Mouse (Mus musculus): Measurements from ENCODE around the gene Cit. TPM values are rescaled to one million over a fixed set of nuclear protein-coding genes. Genes with fewer than 3 reads are reported as not detected.

The Cit gene
- total RNA-seq, 2 experiments from 2014 or later, result 7.8 to 11.4 TPM

GRCm38 (mm10) chr5:116042241-116042640, 197.2 kb downstream of the Cit start:
- no peak for DNase-seq

DNA sequence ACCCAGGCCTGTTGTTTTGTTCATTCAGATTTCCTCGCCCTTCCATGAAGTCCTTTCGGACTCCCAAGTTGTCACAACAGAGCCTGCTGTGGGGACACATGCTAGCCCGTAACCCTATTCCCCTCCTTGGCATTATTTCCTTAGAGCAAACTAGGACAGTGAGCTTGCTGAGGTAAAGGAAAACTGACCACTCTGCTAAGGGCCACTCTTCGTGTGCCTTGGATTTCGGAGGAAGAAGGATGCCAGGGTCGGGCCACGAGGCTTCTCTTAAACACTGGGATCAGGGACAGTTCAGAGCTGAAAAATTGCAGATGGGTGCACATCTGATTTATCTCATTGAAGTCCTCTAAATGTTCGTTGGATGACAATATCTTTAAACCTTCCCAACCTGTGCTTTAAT, 200.5 kb downstream of the Cit start:
- DNase-seq, result no peak

GRCm38 (mm10) chr5:116046246-116046645, 201.2 kb downstream of the Cit start:
- DNase-seq, result no peak

DNA sequence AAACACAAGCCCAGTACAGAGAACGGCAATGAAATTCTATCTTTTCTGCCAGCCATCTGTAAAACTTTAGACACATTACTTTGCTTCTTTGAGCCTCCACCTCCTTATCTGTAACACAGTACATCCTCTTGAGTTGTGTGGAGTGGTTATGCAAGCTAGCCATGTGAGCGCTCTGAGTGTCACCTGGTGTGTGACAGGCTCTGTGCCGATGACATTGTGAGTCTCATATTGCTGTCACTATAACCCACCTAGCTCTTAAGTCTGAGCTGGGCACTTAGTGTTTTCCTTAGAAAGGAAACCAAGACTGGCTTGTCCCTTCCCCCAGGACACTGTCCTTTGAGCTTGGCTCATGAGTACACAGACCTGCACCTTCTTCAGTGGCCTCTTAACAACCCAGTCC, 203.2 kb downstream of the Cit start:
- no peak for DNase-seq

- DNase-seq, result no peak
Observed at GRCm38 (mm10) chr5:116049821-116050220, 204.7 kb downstream of the Cit start.

DNA sequence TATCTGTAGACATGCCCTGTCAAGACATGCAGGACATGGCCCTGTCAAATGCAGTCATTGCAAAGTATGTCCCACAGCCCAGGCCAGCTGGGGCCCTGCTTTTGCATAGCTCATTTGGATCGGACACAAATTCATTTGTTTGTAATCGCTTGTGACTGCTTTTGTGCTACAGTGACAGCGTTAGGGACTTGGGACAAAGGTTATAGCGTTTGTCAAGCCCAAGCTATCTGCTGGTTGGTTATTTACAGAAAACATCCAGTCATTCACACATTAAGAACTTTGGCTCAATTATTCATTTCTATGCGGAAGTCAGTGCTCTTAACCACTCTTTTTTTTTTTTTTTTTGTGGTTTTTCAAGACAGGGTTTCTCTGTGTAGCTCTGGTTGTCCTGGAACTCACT, 207.1 kb downstream of the Cit start:
- no peak for DNase-seq

DNA sequence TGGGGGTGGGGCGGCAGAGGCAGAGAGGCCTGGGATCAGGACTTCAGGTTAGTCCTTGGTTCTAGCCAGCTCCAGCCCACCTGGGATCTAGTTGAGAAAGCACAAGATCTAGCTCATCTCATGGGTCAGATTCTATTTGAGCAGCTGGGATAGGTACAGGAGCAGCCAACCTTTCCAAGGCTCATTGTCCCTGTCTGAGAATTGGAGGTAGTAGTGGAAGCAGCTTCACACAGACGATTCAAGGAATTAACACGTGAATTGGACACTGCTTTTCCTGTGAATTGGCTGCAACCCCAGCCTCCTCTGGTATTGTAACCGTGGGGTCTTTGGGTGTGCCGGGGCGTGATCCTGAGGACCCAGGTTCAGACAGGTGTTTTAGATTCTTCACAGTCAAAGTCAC, 207.7 kb downstream of the Cit start:
- DNase-seq, result no peak

Other genes starting within 250 kb of the Cit start
- 10 to 100 TPM; 33.3 to 39.8 TPM for gene Rab35, start 213.4 kb upstream of the Cit start, total RNA-seq (2021)
- gene Bicdl1, start 113.7 kb upstream of the Cit start, total RNA-seq (2021), result 1 to 10 TPM; 3.9 to 4.0 TPM
- gene Prkab1, start 179.2 kb downstream of the Cit start, total RNA-seq (2021), result 10 to 100 TPM; 17.7 to 23.6 TPM
- gene Tmem233, start 238.0 kb downstream of the Cit start, total RNA-seq (2021), result 10 to 100 TPM; 71.7 to 81.9 TPM

All from gastrocnemius, postnatal 10 days (tissue).